Mouse (Mus musculus): ENCODE data around the gene Lrrfip2. TPM values are rescaled to one million over a fixed set of nuclear protein-coding genes. Genes with fewer than 3 reads are reported as not detected.

Gene Lrrfip2
- polyA plus RNA-seq, 1 experiment: 15.3 TPM

GRCm38 (mm10) chr9:111178971-111179370 is 61.6 kb downstream of the Lrrfip2 start:
- WGBS: 95% methylated on average over 5 of the region's 5 CpGs
- no peaks in the 10 kb centered on the region for H3K27me3 ChIP-seq (ENCODE audit: control insufficient read depth, insufficient read depth, low read length)
- H3K4me3 ChIP-seq (ENCODE audit: low read depth, low read length): no peak overlapping the region
- TF ChIP-seq CTCF (IDR thresholded peaks at IDR 0.05; ENCODE audit: extremely low read depth, insufficient read length, insufficient replicate concordance, low read depth, low read length) (no peak), POLR2A (IDR thresholded peaks at IDR 0.05; ENCODE audit: low read depth, low read length) (no peak)
- no peaks in the 10 kb centered on the region; the same call in 1 of the 2 replicates for H3K4me1 ChIP-seq (ENCODE audit: control insufficient read depth, insufficient read depth, insufficient read length, low read length)
- H3K27ac ChIP-seq (ENCODE audit: insufficient read depth, low read depth, low read length): no peak overlapping the region
- H3K36me3 ChIP-seq (ENCODE audit: control insufficient read depth, insufficient read depth, low read length): peaks cover 10% of the 10 kb centered on the region

DNA sequence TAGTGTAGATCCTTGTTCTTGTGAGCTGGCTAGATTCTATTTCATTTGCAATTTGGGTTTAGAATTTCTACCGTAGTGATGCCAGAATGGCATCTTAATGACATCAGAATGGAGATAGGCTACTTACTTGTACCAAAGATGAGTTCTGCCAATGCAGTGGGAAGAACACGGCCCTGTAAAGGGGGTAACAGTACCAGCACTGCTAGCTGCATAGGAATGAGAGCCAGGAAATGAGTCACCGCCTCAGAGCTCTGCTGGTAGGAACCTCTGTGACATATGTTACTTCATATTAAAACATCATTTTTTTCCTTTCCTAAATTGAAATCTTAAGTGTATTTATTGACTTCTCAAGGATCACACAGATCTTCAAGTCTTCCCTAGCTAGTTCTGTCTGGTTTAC is 64.8 kb downstream of the Lrrfip2 start:
- WGBS: 73% methylated on average over 3 of the region's 3 CpGs
- H3K27ac ChIP-seq (ENCODE audit: insufficient read depth, low read depth, low read length): no peak overlapping the region
- no peaks in the 10 kb centered on the region for H3K4me1 ChIP-seq (ENCODE audit: control insufficient read depth, insufficient read depth, insufficient read length, low read length)
- H3K27me3 ChIP-seq (ENCODE audit: control insufficient read depth, insufficient read depth, low read length): no peaks in the 10 kb centered on the region
- H3K36me3 ChIP-seq (ENCODE audit: control insufficient read depth, insufficient read depth, low read length): peaks cover 13% of the 10 kb centered on the region
- TF ChIP-seq CTCF (IDR thresholded peaks at IDR 0.05; ENCODE audit: extremely low read depth, insufficient read length, insufficient replicate concordance, low read depth, low read length) (no peak), POLR2A (IDR thresholded peaks at IDR 0.05; ENCODE audit: low read depth, low read length) (no peak)
- H3K4me3 ChIP-seq (ENCODE audit: low read depth, low read length): no peak overlapping the region

- Histone ChIP-seq H3K27me3 (ENCODE audit: control insufficient read depth, insufficient read depth, low read length) (no peaks in the 10 kb centered on the region), H3K36me3 (ENCODE audit: control insufficient read depth, insufficient read depth, low read length) (peaks cover 13% of the 10 kb centered on the region), H3K4me1 (ENCODE audit: control insufficient read depth, insufficient read depth, insufficient read length, low read length) (no peaks in the 10 kb centered on the region), H3K27ac (ENCODE audit: insufficient read depth, low read depth, low read length) (no peak overlapping the region), H3K4me3 (ENCODE audit: low read depth, low read length) (no peak overlapping the region)
- no peak for TF ChIP-seq POLR2A (IDR thresholded peaks at IDR 0.05; ENCODE audit: low read depth, low read length)
- no peak for TF ChIP-seq CTCF (IDR thresholded peaks at IDR 0.05; ENCODE audit: extremely low read depth, insufficient read length, insufficient replicate concordance, low read depth, low read length)
- WGBS: 97% methylated on average over 4 of the region's 4 CpGs
These were observed 67.5 kb downstream of the Lrrfip2 start for GRCm38 (mm10) chr9:111184929-111185328.

DNA sequence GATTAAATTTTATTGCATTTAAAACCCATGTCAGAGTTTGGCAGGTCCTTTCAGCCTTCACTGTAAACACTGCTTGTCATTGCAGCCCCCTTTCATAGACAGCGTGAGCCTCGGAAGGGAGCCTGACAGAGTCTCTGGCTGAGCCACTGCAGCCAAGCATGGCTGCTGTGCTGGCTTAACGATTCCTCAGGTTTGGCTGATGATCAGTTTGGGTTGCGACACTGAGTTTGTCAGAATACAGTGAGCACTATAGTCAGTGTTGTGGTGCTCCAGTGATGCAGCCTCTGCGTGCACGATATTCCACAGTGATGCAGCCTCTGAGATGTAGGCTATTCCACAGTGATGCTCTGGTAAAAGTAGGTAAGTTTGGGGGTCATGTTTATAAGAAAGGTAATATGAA is 69.5 kb downstream of the Lrrfip2 start:
- Histone ChIP-seq H3K36me3 (ENCODE audit: control insufficient read depth, insufficient read depth, low read length) (peaks cover 27% of the 10 kb centered on the region), H3K27ac (ENCODE audit: insufficient read depth, low read depth, low read length) (no peak overlapping the region), H3K27me3 (ENCODE audit: control insufficient read depth, insufficient read depth, low read length) (no peaks in the 10 kb centered on the region), H3K4me3 (ENCODE audit: low read depth, low read length) (no peak overlapping the region), H3K4me1 (ENCODE audit: control insufficient read depth, insufficient read depth, insufficient read length, low read length) (no peaks in the 10 kb centered on the region)
- WGBS: 87% methylated on average over 6 of the region's 6 CpGs
- TF ChIP-seq CTCF (IDR thresholded peaks at IDR 0.05; ENCODE audit: extremely low read depth, insufficient read length, insufficient replicate concordance, low read depth, low read length) (no peak), POLR2A (IDR thresholded peaks at IDR 0.05; ENCODE audit: low read depth, low read length) (no peak)

DNA sequence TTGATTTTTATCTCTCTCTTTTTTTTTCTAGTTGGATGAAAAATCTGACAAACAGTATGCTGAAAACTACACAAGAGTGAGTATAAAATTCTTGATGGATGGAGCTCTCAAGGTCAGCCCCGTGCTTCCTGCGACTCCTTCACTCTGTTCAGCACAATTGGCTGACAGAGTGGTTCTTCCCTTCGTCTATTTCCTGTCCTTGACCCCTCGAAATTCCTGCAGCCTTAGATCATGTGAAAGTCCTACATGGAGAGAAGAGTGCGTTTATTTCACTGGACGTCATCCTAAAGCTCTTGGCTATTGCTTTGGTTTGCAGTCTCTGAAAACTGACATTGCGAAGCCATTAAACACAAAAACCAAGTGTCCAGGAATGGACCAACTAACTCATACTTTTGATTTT is 71.3 kb downstream of the Lrrfip2 start:
- no peaks in the 10 kb centered on the region for H3K27me3 ChIP-seq (ENCODE audit: control insufficient read depth, insufficient read depth, low read length)
- no peak overlapping the region for H3K4me3 ChIP-seq (ENCODE audit: low read depth, low read length)
- no peak for TF ChIP-seq POLR2A (IDR thresholded peaks at IDR 0.05; ENCODE audit: low read depth, low read length)
- TF ChIP-seq CTCF (IDR thresholded peaks at IDR 0.05; ENCODE audit: extremely low read depth, insufficient read length, insufficient replicate concordance, low read depth, low read length): no peak
- WGBS: 73% methylated on average over 7 of the region's 7 CpGs
- H3K27ac ChIP-seq (ENCODE audit: insufficient read depth, low read depth, low read length): no peak overlapping the region
- H3K36me3 ChIP-seq (ENCODE audit: control insufficient read depth, insufficient read depth, low read length): peaks cover 34% of the 10 kb centered on the region
- H3K4me1 ChIP-seq (ENCODE audit: control insufficient read depth, insufficient read depth, insufficient read length, low read length): no peaks in the 10 kb centered on the region

DNA sequence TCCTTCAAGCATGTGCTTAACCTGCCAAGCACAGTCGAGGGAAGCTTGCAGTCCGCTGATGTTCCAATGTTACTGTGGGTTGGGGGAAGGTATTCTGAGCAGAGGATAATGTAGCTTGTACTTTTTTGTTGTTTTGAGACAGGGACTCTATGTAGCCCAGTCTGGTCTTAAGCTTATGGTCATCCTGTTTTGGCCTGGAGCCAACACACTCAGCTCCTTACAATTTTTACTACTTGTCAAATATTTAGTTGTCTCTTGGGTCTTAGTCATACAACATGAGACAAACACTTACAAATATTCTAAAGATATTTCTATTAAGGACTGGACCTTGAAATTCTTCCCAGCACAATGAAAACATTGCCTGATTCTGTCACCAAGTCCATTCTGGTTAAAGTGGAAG is 75.8 kb downstream of the Lrrfip2 start:
- H3K4me1 ChIP-seq (ENCODE audit: control insufficient read depth, insufficient read depth, insufficient read length, low read length): no peaks in the 10 kb centered on the region
- TF ChIP-seq CTCF (IDR thresholded peaks at IDR 0.05; ENCODE audit: extremely low read depth, insufficient read length, insufficient replicate concordance, low read depth, low read length): no peak
- no peak for TF ChIP-seq POLR2A (IDR thresholded peaks at IDR 0.05; ENCODE audit: low read depth, low read length)
- peaks cover 42% of the 10 kb centered on the region for H3K36me3 ChIP-seq (ENCODE audit: control insufficient read depth, insufficient read depth, low read length)
- H3K27me3 ChIP-seq (ENCODE audit: control insufficient read depth, insufficient read depth, low read length): no peaks in the 10 kb centered on the region
- WGBS: 90% methylated on average over 2 of the region's 2 CpGs
- H3K4me3 ChIP-seq (ENCODE audit: low read depth, low read length): no peak overlapping the region
- no peak overlapping the region for H3K27ac ChIP-seq (ENCODE audit: insufficient read depth, low read depth, low read length)

GRCm38 (mm10) chr9:111197116-111197515 is 79.7 kb downstream of the Lrrfip2 start:
- WGBS: 95% methylated on average over 3 of the region's 3 CpGs
- Histone ChIP-seq H3K36me3 (ENCODE audit: control insufficient read depth, insufficient read depth, low read length) (peaks cover 40% of the 10 kb centered on the region), H3K4me3 (ENCODE audit: low read depth, low read length) (no peak overlapping the region), H3K27ac (ENCODE audit: insufficient read depth, low read depth, low read length) (no peak overlapping the region), H3K27me3 (ENCODE audit: control insufficient read depth, insufficient read depth, low read length) (no peaks in the 10 kb centered on the region), H3K4me1 (ENCODE audit: control insufficient read depth, insufficient read depth, insufficient read length, low read length) (no peaks in the 10 kb centered on the region)
- TF ChIP-seq CTCF (IDR thresholded peaks at IDR 0.05; ENCODE audit: extremely low read depth, insufficient read length, insufficient replicate concordance, low read depth, low read length) (no peak), POLR2A (IDR thresholded peaks at IDR 0.05; ENCODE audit: low read depth, low read length) (no peak)

- H3K4me1 ChIP-seq (ENCODE audit: control insufficient read depth, insufficient read depth, insufficient read length, low read length): no peaks in the 10 kb centered on the region; the same call in 1 of the 2 replicates
- H3K4me3 ChIP-seq (ENCODE audit: low read depth, low read length): no peak overlapping the region
- H3K27ac ChIP-seq (ENCODE audit: insufficient read depth, low read depth, low read length): no peak overlapping the region
- 88% methylated on average over 4 of the region's 4 CpGs for WGBS
- H3K27me3 ChIP-seq (ENCODE audit: control insufficient read depth, insufficient read depth, low read length): no peaks in the 10 kb centered on the region
- peaks cover 40% of the 10 kb centered on the region for H3K36me3 ChIP-seq (ENCODE audit: control insufficient read depth, insufficient read depth, low read length)
- TF ChIP-seq CTCF (IDR thresholded peaks at IDR 0.05; ENCODE audit: extremely low read depth, insufficient read length, insufficient replicate concordance, low read depth, low read length) (no peak), POLR2A (IDR thresholded peaks at IDR 0.05; ENCODE audit: low read depth, low read length) (no peak)
These were observed 80.3 kb downstream of the Lrrfip2 start for GRCm38 (mm10) chr9:111197712-111198111.
